Mouse (Mus musculus) spleen, adult 2 months (tissue): ENCODE results near the gene Ifit1bl2.

Experiments
- CTCF ChIP-seq: fragments of 200-500 bp; IDR thresholded peaks from 2 replicates; pipeline ENCODE4 v1.5.1; 2011; ENCODE audit warnings: mild to moderate bottlenecking, inconsistent platforms; ENCODE audit not compliant: insufficient read depth, insufficient read length, insufficient replicate concordance; ENCODE audit errors: extremely low read depth
- POLR2A ChIP-seq: fragments of 200-500 bp; IDR thresholded peaks from 2 replicates; pipeline ENCODE4 v1.6.1; 2011; ENCODE audit warnings: low read depth, low read length, inconsistent platforms

DNA sequence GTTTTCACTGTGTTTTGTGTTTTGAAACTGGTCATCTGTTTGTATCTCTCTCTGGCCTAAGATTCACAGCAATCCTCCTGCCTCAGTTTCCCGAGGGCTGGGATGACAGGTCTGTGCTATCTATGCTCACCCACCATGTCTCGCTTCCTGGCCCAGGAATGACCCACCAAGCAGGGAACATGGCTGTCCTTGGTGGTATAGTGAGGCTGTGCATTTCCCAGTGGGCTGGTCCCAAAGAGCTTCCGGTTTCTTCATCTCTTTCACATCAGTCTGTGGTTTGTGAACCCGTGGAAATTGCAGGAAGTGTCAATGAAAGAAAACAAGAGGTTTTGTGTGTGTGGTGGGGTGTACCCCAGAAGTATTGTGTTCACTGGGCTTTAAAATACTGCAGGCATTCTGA is 15.9 kb downstream of the Ifit1bl2 start:
- TF ChIP-seq POLR2A = no peak
- TF ChIP-seq CTCF = no peak
